Mouse (Mus musculus) left cerebral cortex, postnatal 36 days (tissue): ENCODE results near the gene Smpd4. TPM values are rescaled to one million over a fixed set of nuclear protein-coding genes. Genes with fewer than 3 reads are reported as not detected.

Experiments
- DNase-seq, 2 experiments: peaks; one replicate each; pipeline ENCODE4 v3.0.0; 2021 to 2022; ENCODE audit warnings: low spot score in 2 of 2, mixed read lengths in 1 of 2
- intact Hi-C: fragments of 180-260 bp; cut with DNase I; formaldehyde crosslinking; loops from one replicate; pipeline ENCODE4 v1.15.1; 2025
- total RNA-seq, 2 experiments: library from RNA; stranded (reverse); gene quantifications; 2 replicates each; pipeline ENCODE4 v1.2.3; 2021

Gene Smpd4
- total RNA-seq, 2 experiments from 2014 or later, result 43.6 to 80.2 TPM

DNA sequence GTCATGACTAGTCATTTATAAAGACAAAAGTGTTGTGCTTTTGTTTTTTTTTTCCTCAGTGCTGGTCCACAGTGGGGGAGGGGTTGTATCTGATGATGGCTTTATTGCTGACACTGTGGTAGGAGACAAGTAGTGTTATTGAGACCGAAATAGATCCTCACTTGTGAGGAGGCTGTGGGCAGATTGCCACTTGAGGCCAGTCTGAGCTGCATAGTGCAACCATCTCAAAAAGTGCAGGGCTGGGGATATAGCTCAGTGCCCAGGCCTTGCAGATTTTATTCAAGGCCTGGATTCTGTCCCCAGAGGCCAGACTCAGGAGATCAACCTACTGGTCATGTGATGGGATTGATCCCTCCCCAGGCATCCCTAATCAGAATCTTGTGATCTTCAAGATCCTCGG is 17.8 kb downstream of the Smpd4 start:
- intact Hi-C loops, result no loop called here

DNA sequence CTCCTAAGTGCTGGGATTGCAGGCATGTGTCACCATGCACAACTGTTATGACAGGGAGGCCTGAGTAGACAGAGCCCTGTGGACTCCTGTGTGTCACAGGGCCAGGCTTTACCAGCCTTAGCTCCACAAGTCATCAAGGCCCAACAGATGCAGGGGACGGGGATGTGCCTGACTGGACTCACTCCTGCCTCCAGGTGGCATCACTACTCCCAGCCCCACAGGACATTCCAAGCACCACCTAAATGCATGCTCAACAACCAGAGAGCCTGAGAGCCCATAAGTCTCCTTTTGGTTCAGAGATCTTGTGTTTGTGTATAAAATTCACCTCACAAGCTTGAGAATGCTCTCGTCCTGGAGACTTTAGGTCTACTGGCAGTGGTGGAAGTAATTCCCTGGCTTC is 18.5 kb downstream of the Smpd4 start:
- intact Hi-C loops, result no loop called here
- no peak for DNase-seq

More for the DNA sequence above, 17.8 kb downstream of the Smpd4 start:
- no peak for DNase-seq

DNA sequence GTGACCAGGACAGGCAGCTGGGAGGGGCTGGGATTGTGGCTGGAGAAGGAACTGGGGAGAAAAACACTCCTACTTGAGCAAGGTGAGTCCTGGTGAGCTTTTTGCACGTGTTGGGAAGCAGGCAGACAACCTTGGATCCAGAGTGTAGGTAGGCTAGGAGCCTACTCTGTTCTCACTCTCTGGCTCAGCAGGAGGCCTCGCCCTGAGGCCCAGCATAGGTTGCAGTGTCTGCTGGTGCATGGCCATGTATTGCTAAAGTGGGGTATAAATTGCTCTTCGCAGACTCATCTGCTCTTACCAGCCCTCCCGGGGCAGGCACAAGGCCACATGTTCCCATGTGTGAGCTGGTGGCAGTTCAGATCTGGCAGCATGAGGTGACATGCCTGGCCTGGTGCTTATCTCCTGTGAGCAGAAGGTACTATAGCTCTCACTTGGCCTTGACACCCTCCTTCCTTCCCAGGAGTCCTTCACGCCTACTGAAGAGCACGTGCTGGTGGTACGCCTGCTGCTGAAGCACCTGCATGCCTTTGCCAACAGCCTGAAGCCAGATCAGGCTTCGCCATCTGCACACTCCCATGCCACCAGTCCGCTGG is 19.0 kb downstream of the Smpd4 start:
- no peak for DNase-seq
- intact Hi-C loops, result no loop called here

DNA sequence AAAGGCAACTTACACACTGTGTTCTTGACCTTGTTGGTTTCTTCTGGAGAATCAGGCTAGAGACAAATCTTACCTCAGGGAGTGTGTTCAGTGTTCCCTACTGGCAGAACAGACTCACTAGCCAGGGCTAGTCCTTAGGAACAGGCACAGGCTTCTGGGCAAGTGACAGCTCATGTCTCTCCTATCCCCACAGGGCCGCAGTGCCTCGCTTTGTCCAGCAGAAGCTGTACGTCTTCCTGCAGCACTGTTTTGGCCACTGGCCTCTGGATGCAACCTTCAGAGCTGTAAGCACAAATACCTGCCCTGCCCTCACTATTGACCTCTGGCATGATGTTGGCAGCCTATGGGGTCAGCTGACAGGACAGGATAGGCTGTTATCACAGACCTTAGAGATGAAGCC is 19.9 kb downstream of the Smpd4 start:
- DNase-seq, result no peak
- intact Hi-C loops, result no loop called here

DNA sequence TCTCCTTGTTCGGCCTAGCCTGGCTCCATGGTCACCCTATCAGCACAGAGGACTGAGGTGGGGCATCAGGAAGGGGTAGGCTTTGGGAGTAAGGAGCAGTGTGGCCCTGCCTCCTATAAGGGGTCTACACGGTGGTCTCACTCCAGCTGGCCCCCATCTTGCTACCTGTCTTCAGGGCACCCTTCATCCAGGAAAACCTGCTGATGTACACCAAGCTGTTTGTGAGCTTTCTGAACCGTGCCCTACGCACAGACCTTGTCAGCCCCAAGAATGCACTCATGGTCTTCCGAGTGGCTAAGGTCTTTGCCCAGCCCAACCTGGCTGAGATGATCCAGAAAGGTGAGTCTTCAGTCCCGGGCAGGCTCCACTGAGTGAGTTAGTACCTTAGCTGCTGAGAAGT is 20.8 kb downstream of the Smpd4 start:
- no peak for DNase-seq
- intact Hi-C loops, result no loop called here

DNA sequence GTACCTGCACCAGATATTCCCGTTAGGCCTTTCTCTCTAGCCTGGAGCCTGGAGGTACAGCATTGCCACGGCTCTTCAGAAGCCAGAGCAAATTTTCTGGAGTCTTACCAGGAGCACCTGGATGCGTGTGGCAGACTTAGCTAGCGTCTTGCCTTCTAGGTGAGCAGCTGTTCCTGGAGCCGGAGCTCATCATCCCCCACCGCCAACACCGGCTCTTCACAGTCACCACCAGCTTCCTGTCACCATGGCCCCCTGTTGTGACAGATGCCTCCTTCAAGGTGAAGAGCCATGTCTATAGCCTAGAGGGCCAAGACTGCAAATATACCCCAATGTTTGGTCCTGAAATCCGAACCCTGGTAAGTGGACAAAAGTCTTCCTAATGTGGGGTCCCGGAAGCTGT is 21.6 kb downstream of the Smpd4 start:
- intact Hi-C loops, result no loop called here
- no peak for DNase-seq

DNA sequence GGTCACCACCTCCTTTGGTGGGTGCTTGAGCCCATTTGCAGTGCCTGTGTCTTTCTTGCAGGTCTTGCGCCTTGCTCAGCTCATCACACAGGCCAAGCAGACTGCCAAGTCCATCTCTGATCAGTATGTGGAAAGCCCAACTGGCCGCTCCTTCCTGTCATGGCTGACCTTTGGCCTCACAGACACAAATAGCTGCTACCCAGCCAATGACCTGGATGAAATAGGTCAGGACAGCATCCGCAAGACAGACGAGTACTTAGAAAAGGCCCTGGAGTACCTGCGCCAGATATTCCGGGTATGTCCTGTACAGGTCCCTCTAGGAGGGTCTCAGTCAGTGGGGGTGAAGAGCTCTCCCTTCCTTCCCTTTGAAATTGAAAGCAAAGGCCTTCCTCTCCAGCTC is 22.1 kb downstream of the Smpd4 start:
- intact Hi-C loops, result no loop called here
- DNase-seq, result no peak

DNA sequence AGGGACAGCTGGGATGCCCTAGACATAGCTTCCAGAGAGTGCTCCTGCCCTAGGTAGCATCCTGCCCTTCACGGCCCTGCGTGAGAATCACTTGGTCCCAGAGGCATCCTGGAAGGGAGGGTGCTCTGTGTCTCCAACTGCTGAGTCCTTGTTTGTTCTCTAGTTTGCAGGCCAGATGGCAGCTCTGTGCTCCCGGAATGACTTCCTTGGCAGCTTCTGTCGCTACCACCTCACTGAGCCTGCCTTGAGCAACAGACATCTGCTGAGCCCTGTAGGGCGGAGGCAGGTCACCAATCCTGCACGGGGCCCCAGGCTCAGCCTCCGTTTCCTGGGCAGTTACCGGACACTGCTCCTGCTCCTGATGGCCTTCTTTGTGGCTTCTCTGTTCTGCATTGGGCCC is 23.2 kb downstream of the Smpd4 start:
- no peak for DNase-seq
- intact Hi-C loops, result no loop called here

DNA sequence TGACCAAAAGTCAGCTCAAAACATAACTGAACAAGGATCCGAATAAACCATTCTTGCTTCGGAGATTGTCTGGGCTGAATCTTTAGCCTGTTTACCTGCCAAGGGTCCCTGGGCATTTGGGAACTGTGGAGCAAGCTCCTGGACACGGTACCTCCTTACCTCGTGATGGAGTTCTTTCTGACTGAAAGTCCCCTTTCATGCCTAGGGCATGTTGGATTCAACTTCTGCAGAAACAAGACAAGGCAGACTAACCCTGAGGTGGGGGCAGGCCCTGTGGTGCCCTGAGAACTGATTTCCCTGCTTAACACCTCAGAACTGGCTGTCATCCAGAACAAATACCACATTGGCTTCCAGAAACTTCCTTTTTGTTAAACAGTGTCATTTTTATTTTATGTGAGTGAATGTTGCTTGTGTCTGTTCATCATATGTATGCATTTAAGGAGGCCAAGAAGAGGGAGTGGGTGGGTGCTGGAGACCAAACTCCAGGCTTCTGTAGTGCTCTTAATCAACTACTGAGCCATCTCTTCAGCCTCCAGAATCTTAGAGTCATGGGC is 24.4 kb downstream of the Smpd4 start:
- DNase-seq, result no peak
- intact Hi-C loops, result no loop called here

DNA sequence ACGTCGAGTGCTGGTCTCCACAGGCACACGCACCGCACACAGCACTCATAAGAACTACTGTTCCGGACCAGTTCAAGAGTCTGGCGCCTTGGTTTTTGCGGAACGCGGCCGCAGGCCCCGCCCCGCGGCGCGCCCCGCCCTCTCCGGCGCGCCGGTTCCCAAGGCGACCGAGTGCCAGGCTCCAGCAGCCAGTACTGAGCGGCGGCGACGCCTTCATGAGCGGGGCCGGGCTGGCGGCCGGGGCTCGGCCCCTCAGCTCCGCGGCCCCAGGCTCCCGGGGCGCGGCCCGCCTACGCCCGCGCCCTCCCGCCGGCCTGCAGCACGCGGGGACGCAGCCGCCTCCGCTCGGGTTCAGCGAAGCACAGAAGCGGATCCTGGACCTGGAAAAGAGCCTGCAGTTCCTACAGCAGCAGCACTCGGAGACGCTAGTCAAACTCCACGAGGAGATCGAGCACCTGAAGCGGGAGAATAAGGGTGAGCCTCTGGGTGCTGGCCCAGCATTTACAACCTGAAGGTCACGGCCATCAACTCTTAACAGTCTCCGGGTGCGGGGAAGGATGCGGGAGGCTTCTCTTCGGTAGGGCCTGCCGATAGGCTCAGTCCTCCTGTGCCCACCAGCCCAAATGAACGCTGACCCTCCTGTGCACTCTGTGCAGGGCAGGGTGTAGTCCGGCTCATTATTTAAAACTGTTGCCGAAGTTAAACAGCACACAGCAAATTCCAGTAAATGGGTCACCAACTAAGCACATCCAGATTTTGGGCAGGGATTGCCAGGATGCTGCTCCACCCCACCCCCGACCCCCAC is 27.4 kb downstream of the Smpd4 start, which contains the start of gene Ccdc74a:
TSS of gene Ccdc74a (plus strand) at position 161 of the 805 bp plus-strand sequence.
- DNase-seq, result peak; percentile 79 to 84
- intact Hi-C loops, result loop anchor here (5.0 kb wide), 1 partner anchor 76 kb away; no protein-coding TSS in a partner anchor

DNA sequence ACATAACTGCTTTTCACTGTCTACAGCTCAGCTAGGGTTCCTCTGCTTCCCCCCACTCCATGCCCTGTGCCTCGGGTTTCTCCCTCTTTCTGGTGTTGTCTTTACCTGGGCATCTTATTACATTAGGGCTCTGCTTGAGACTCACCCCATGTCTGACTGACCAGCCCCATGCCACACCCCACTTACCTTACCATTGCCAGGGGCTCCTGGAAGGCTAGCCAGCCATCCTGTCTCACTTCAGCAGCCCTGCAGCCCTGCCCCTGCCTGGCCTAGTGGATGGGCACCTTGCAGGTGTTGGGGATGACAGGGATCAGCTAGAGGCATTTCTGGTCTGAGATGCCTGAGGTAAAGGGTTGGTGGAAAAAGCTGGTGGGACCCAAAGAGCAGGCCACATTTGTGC is 28.0 kb downstream of the Smpd4 start:
- intact Hi-C loops, result loop anchor here (5.0 kb wide), 1 partner anchor 75 kb away; no protein-coding TSS in a partner anchor
- DNase-seq, result no peak

DNA sequence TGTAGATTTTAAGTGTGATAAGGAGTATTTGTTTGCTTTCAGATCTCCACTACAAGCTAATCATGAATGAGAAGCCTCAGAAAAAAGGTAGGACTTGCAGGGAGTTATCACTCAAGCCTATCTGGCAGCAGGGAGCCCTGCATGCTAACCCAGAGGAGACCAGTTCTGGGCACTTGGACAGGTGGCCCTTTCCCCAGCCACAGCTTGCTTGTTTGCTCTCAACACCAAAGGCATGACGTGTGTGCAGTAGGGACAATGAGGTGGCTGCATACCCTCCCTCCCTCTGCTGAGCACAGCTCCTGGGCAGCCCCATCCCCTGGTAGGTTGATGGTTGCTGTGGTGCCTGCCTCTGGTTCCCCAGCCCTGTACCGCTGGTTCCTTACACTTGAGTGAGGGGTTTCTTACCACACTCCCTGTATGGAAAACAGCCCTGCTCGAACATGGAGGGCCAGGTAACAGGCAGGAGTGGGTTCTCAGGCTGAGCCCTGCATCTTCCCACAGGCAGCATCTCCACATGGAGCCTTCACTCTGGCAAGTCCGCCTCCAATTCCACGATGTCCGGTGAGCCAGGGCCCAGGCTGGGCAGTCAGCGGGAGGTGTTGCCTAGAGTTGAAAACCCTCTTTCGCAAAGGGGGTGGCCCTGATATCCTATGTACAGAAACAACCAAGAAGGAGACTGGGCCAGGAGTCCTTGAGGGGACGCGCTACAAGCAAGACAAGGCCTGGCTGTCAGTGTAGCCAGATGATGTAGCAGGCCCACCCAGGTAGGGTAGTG is 28.6 kb downstream of the Smpd4 start:
- DNase-seq, result no peak
- intact Hi-C loops, result loop anchor here (5.0 kb wide), 1 partner anchor 75 kb away; no protein-coding TSS in a partner anchor

DNA sequence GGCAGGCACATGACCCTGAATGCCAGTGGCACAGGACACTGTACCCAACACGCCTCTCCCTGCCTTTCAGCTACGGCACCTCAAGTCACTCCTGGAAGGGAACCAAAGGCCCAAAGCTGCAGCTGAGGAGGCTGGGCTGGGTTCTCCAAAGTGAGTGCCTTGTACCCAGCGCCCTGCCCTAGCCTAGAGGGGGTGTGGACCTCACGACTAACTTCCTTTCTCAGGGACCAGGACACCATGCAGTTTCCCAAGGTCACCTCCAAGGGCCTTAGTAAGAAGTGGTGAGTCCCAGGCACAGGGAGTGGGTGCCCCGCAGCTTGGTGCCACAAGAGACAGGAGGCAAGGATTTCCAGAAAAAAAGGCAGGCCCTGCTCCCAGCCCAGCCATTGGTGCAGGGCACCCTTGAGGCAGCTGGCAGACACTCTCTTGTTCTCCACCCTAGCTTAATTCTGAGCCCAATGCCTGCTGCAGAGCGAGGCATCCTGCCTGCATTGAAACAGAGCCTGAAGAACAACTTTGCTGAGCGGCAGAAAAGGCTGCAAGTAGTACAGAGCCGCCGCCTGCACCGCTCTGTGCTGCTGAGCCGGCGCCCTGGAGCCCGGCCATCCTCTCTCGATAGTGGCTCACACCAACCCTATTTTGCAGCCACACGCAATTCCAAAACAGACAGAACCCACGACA is 30.9 kb downstream of the Smpd4 start:
- peak in 1 of 2 experiments; percentile 45 for DNase-seq
- intact Hi-C loops, result loop anchor here (5.0 kb wide), 1 partner anchor 72 kb away; no protein-coding TSS in a partner anchor

DNA sequence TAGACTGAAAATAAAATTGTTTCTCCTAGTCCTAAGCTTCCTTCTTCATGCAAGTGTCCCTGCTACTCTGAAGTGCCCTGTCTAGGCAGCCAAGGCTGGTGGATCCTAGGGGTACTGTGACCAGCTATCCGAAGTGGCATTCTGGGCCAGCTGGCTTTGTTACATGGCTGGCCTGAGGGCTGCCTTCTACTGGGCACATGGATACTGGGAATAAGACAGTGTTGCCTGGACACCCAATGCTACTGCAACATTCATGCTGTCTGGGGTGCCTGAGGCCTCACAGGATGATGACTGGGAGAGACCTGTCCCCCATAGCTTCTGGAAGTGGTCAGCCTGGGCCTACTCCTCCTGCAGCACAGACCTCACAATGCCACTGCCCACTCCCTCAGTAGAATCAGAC is 31.6 kb downstream of the Smpd4 start:
- DNase-seq, result no peak
- intact Hi-C loops, result no loop called here

DNA sequence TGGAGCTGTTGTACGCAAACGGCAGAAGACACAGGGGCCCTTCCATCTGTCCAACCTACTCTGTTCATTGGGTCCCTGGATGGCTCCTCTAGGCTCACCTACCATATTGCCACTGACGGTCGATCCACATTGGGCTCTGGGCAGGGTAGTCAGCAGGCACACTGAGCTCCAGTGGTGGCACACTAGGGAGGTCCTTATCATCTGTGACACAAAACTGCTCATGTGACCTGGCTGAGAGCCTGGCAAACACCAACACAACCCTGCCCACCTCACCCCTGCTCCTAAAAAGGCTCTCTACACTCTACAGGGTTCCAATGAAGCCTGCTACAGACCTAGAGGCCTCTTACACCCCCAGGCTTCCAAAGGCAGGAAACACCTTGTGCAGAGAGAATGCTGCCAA is 33.5 kb downstream of the Smpd4 start:
- no peak for DNase-seq

DNA sequence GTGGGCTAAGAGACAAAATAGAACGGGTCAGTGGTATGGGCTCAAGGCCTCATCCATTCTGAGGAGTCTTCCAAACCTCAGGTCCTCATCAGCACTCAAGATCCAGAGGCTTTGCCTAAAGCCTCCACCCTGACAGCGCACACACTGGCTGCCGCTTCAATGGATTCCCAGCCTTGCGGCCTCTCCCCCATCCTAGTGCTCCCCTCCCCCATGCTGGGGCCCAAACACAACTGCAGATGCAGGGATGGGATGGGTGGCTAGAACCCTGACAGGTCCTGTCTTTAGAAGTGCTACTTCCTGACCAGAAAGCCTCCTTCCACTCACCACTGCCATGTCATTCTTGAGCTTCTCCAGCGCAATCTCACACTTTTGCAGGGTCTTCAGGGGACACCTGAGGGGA is 34.4 kb downstream of the Smpd4 start:
- DNase-seq, result no peak
- intact Hi-C loops, result no loop called here

More for the DNA sequence above, 33.5 kb downstream of the Smpd4 start:
- intact Hi-C loops, result no loop called here

DNA sequence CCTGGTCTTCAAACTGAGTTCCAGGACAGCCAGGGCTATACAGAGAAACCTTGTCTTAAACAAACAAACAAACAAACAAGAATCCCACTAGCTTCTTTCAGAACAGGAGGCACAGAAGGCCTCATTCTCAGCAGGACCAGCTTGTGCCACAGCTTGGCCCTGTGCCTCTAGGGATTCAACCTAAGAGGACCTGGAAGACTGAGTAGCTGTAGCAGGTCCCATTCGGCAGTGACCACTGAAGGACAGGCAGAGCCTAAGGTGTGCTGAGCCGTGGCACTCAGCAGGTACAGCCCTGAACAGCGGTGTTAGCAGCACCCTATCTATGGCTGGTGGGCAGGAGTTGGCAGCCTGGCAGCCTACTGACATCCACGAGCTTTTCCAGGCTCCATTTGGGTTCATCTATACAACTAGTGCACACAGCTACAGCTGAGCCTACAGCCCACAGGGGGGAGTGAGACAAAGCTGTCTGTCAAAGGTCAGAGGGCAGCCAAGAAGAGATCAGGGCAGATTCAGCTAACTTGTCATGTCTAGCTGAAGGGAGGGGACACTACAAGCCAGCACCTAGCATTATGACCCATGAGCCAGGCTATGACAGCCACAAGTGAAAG is 35.1 kb downstream of the Smpd4 start:
- DNase-seq, result no peak
- intact Hi-C loops, result no loop called here

DNA sequence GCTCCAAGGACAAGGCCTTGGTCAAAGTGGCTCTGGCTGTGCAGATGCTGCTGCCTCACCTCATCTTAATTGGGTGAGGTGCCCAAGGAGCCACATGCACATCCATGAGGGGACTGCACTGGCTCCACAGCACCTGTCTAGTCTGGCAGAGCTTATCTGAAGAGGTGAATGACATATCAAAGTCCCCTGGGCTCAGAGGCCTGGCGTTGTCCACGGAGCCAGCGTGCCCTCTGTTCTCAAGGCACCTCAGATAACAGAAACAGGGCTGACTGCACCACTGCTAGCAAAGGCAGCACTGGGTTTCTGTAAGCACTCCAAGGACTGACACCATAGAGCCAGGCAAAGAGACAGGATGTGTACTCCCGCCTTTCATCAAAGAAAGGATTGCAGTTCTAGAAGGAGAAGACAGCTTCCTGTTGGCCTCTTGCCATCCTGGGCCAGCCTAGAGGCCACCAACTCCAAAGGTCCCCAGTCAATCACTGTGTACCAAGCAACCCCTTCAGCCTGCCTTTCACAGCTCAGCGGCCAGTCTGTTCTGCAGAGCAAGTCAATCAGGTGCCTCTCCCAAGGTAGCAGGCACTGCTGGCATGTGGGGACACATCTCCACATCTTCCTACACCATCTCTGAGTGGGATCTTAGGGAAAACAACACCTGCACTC is 37.2 kb downstream of the Smpd4 start:
- intact Hi-C loops, result no loop called here
- DNase-seq, result no peak

DNA sequence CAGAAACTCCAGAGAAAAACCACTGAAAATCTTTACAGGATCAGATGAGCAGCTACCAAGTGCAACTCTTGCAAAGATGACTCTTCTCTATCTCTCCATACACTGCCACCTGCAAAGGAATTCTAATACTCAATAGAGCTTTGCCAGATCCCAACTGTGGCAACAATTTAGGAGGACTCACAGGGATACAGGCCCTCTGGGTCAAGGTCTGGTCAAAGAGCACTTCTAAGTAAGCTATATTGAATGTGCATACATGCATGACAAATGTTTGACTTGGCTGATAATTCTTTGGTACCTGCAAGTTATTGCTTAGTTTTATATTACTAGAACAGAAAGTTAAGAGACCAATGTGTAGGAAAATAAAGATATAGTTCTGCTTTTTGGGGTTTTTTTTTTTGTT is 46.4 kb downstream of the Smpd4 start:
- intact Hi-C loops, result no loop called here
- no peak for DNase-seq
